Mouse (Mus musculus) heart, postnatal 0 days (tissue): ENCODE measurements around the gene Hist1h2ad.
"Not testable (repeated sequence)": the region's sequence is repeated elsewhere in the genome, so short reads cannot be mapped to it uniquely, and the experiment has no call there.

Experiments
- CTCF ChIP-seq: IDR thresholded peaks from 2 replicates; pipeline ENCODE4 v1.5.1; 2016; ENCODE audit warnings: antibody characterized with exemption, control low read depth, low read depth
- EP300 ChIP-seq: IDR thresholded peaks from 2 replicates; pipeline ENCODE4 v1.6.1; 2016; ENCODE audit warnings: antibody characterized with exemption, low read depth

GRCm38 (mm10) chr13:23561883-23562659, 12.1 kb upstream of the Hist1h2ad start, which contains the start of gene Hist1h3e:
- not testable (repeated sequence) for TF ChIP-seq CTCF, EP300
